Mouse (Mus musculus): ENCODE data around the gene Tmod3.

- no peak for TF ChIP-seq CTCF (IDR thresholded peaks at IDR 0.05; ENCODE audit: borderline replicate concordance, insufficient read depth, low read depth, low read length)
- TF ChIP-seq POLR2A (IDR thresholded peaks at IDR 0.05; ENCODE audit: borderline replicate concordance, insufficient read depth, low read length): no peak
These were observed 30.1 kb downstream of the Tmod3 start for GRCm38 (mm10) chr9:75529358-75529757.

All from cerebellum, adult 2 months (tissue).